Mouse (Mus musculus): ENCODE results near the gene Rbm4b. TPM values are rescaled to one million over a fixed set of nuclear protein-coding genes. Genes with fewer than 3 reads are reported as not detected.
"Not testable (repeated sequence)": the region's sequence is repeated elsewhere in the genome, so short reads cannot be mapped to it uniquely, and the experiment has no call there.

Rbm4b gene
- total and polyA plus RNA-seq, 2 experiments from 2014 or later = 20.3 to 30.2 TPM

DNA sequence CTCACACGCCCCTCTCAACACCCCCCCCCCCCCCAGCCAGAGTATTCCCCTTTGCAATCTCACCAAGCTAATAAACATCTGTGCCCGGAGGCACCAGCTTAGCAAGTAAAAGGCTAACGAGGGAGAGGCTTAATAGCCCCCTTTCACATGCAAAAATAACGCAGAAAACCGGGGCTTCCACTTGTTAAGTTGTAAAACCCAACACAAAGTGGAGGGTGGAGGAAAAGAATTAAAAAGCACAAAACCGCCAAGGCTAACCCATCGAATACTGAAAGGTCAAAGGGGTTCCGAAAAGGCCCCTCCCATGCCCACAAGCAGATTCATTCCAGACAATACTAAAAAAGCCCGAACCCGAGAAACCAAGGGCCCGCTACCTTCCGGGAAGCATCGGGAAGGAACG lies 54.0 kb downstream of the Rbm4b start:
- H3K9me3 ChIP-seq (replicated peaks; ENCODE audit: control insufficient read depth, low read length) = no peaks in the 10 kb centered on the region
- H3K27ac ChIP-seq (ENCODE audit: low read depth) = peak overlapping the region; percentile 93
- no peaks in the 10 kb centered on the region for H3K27me3 ChIP-seq (ENCODE audit: control insufficient read depth, insufficient read depth, low read length)
- H3K9ac ChIP-seq (replicated peaks; ENCODE audit: low read depth, low read length) = peak overlapping the region; percentile 70
- DNase-seq (ENCODE audit: low spot score) (no peak), ATAC-seq (ENCODE audit: insufficient read depth, low read depth) (no peak)
- WGBS = under 1% methylated on average over 14 of the region's 14 CpGs
- peak overlapping the region; percentile 77 for H3K4me3 ChIP-seq (ENCODE audit: low read depth, low read length)
- no peaks in the 10 kb centered on the region for H3K36me3 ChIP-seq (replicated peaks; ENCODE audit: control insufficient read depth, insufficient read depth, low read length)
- H3K4me1 ChIP-seq (ENCODE audit: control insufficient read depth, insufficient read depth) = peaks cover 18% of the 10 kb centered on the region
- TF ChIP-seq EP300 (IDR thresholded peaks at IDR 0.05; ENCODE audit: low read depth) = no peak
- TF ChIP-seq CTCF (IDR thresholded peaks at IDR 0.05; ENCODE audit: low read depth) = no peak
- H3K4me2 ChIP-seq (ENCODE audit: low read depth, low read length) = peak overlapping the region; percentile 99

DNA sequence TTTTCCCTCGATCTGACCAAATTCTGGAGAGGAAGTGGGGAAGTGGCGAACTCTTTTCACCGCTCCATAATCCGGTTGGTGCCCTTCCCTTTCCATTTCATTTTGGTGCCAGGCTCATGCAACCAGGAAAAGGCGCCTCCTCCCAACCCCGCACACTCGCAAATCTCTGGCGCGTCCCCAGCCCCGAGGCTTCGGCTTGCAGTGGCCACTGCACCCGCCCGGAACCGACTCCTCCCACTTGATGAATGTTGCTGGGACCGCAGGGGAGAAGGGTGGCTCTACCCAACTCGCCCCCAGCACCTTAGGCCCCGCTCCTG lies 54.4 kb downstream of the Rbm4b start:
- ATAC-seq (ENCODE audit: insufficient read depth, low read depth) = no peak
- H3K4me2 ChIP-seq (ENCODE audit: low read depth, low read length) = peak overlapping the region; percentile 99
- peak overlapping the region; percentile 93 for H3K27ac ChIP-seq (ENCODE audit: low read depth)
- H3K27me3 ChIP-seq (ENCODE audit: control insufficient read depth, insufficient read depth, low read length) = no peaks in the 10 kb centered on the region
- H3K4me3 ChIP-seq (ENCODE audit: low read depth, low read length) = peak overlapping the region; percentile 77
- no peaks in the 10 kb centered on the region for H3K9me3 ChIP-seq (replicated peaks; ENCODE audit: control insufficient read depth, low read length)
- peaks cover 18% of the 10 kb centered on the region; the same call in 1 of the 2 replicates for H3K4me1 ChIP-seq (ENCODE audit: control insufficient read depth, insufficient read depth)
- no peaks in the 10 kb centered on the region for H3K36me3 ChIP-seq (replicated peaks; ENCODE audit: control insufficient read depth, insufficient read depth, low read length)
- WGBS = 0% methylated on average over 17 of the region's 17 CpGs
- no peak for TF ChIP-seq CTCF (IDR thresholded peaks at IDR 0.05; ENCODE audit: low read depth)
- no peak for TF ChIP-seq EP300 (IDR thresholded peaks at IDR 0.05; ENCODE audit: low read depth)
- peak overlapping the region; percentile 70 for H3K9ac ChIP-seq (replicated peaks; ENCODE audit: low read depth, low read length)
- DNase-seq (ENCODE audit: low spot score) = no peak

DNA sequence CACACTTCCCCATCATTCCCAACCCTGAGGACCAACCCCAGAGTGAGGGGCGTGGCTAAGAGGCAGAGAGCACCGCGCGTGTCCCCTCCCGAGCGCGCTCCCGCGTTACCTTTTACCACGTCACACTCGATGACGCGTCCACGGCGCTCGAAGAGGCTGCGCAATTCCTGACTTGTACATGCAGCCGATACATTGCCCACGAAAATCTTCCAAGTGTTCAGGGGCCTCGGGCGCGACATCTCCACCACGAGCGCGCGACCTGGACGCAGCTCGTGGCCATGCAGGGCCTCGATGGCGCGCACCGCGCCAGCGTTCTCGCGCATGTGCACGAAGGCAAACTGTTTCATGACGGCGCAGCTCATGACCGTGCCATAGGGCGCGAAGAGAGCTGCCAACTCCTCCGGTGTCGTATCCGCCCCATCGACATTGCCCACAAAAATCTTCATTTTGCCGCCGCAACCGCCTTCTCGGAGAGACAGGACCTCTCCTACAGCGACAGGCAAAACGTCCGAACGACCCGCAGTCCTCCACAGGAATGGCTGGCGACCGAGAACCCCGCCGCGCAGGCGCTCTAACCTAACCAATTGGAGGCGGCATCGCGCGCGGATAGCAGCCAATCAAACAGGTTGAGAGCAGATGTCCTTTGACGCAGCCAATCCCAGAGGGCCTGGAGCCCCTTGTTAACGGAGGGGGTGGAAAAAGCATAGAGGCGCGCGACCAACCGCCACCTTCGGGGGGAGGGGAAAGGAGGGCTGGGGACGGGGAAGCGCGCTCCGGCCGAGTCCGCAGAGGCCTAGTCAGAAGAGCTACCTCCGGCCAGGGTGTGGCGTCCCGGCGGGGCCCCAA lies 55.0 kb downstream of the Rbm4b start, which contains the start of the genes Gm21992 and Rbm14:
Gene Gm21992, minus strand, starts transcription at position 550 of the 846 bp plus-strand sequence.
Gene Rbm14, minus strand, starts transcription at position 572 of the 846 bp plus-strand sequence.
- Histone ChIP-seq H3K36me3 (replicated peaks; ENCODE audit: control insufficient read depth, insufficient read depth, low read length) (no peaks in the 10 kb centered on the region), H3K27ac (ENCODE audit: low read depth) (peak within 1 kb of the TSS; percentile 93), H3K9me3 (replicated peaks; ENCODE audit: control insufficient read depth, low read length) (no peaks in the 10 kb centered on the region), H3K9ac (replicated peaks; ENCODE audit: low read depth, low read length) (peak within 1 kb of the TSS; percentile 70), H3K27me3 (ENCODE audit: control insufficient read depth, insufficient read depth, low read length) (no peaks in the 10 kb centered on the region), H3K4me3 (ENCODE audit: low read depth, low read length) (peak within 1 kb of the TSS; percentile 77), H3K4me1 (ENCODE audit: control insufficient read depth, insufficient read depth) (peaks cover 18% of the 10 kb centered on the region; the same call in 1 of the 2 replicates), H3K4me2 (ENCODE audit: low read depth, low read length) (peak within 1 kb of the TSS; percentile 99)
- WGBS = under 1% methylated on average over 83 of the region's 83 CpGs
- TF ChIP-seq CTCF (IDR thresholded peaks at IDR 0.05; ENCODE audit: low read depth) = no peak
- TF ChIP-seq EP300 (IDR thresholded peaks at IDR 0.05; ENCODE audit: low read depth) = peak; percentile 24; the same call in 1 of the 2 replicates
- ATAC-seq (ENCODE audit: insufficient read depth, low read depth) = peak; percentile 98
- peak; percentile 99 for DNase-seq (ENCODE audit: low spot score)

DNA sequence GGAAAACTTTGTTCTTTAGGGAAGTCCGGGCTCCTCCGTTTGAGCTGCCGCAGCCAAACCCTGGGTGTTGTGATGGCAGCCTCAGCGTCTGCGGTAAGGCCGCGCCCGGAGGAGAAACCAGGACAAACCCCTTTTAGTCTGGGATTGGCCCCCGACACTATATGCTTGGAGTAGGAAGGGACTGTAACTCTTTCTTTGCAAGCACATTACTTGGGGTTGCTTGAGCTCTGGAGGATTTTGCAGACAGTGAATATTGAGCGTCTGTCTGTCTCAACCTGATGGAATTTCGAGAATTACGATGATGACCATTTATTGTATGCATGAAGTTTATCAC lies 55.6 kb downstream of the Rbm4b start:
- H3K4me2 ChIP-seq (ENCODE audit: low read depth, low read length) = peak overlapping the region; percentile 53
- no peaks in the 10 kb centered on the region for H3K36me3 ChIP-seq (replicated peaks; ENCODE audit: control insufficient read depth, insufficient read depth, low read length)
- no peak for TF ChIP-seq CTCF (IDR thresholded peaks at IDR 0.05; ENCODE audit: low read depth)
- TF ChIP-seq EP300 (IDR thresholded peaks at IDR 0.05; ENCODE audit: low read depth) = no peak

DNA sequence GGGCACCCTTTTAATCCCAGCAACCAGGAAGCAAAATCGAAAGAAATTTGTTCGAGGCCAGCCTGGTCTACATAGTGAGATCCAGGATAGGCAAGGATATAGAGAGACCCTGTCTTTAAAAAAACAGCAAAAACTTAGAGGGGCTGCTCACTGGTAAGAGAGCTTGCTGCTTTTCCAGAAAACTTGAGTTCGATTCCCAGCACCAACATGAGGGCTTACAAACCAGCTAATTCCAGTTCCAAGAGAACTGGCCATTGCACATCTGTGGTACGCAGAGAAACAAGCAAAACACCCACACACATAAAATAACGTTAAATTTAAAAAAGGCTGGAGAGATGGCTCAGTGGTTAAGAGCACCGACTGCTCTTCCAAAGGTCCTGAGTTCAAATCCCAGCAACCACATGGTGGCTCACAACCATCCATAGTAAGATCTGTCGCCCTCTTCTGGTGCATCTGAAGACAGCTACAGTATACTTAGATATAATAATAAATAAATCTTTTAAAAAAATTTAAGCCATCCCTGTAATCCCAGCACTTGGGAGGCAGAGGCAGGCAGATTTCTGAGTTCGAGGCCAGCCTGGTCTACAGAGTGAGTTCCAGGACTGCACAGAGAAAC lies 56.1 kb downstream of the Rbm4b start:
- ATAC-seq (ENCODE audit: insufficient read depth, low read depth); DNase-seq (ENCODE audit: low spot score); H3K36me3 ChIP-seq (replicated peaks; ENCODE audit: control insufficient read depth, insufficient read depth, low read length); H3K27me3 ChIP-seq (ENCODE audit: control insufficient read depth, insufficient read depth, low read length); H3K9me3 ChIP-seq (replicated peaks; ENCODE audit: control insufficient read depth, low read length): not testable (repeated sequence)
- Histone ChIP-seq H3K4me3 (ENCODE audit: low read depth, low read length) (peak overlapping the region; percentile 77), H3K4me2 (ENCODE audit: low read depth, low read length) (peak overlapping the region; percentile 53), H3K4me1 (ENCODE audit: control insufficient read depth, insufficient read depth) (peaks cover 18% of the 10 kb centered on the region; the same call in 1 of the 2 replicates), H3K9ac (replicated peaks; ENCODE audit: low read depth, low read length) (peak overlapping the region; percentile 70), H3K27ac (ENCODE audit: low read depth) (peak overlapping the region; percentile 93)
- WGBS = 78% methylated on average over 8 of the region's 8 CpGs

More for the DNA sequence above, 55.6 kb downstream of the Rbm4b start:
- Histone ChIP-seq H3K4me1 (ENCODE audit: control insufficient read depth, insufficient read depth) (peaks cover 18% of the 10 kb centered on the region; the same call in 1 of the 2 replicates), H3K9ac (replicated peaks; ENCODE audit: low read depth, low read length) (peak overlapping the region; percentile 70), H3K27me3 (ENCODE audit: control insufficient read depth, insufficient read depth, low read length) (no peaks in the 10 kb centered on the region), H3K4me3 (ENCODE audit: low read depth, low read length) (peak overlapping the region; percentile 77), H3K9me3 (replicated peaks; ENCODE audit: control insufficient read depth, low read length) (no peaks in the 10 kb centered on the region), H3K27ac (ENCODE audit: low read depth) (peak overlapping the region; percentile 93)
- DNase-seq (ENCODE audit: low spot score) (no peak), ATAC-seq (ENCODE audit: insufficient read depth, low read depth) (peak; percentile 36)
- 3% methylated on average over 12 of the region's 12 CpGs for WGBS
